Mouse (Mus musculus) liver, embryonic 14.5 days (tissue): Measurements from ENCODE around the gene Ppp1r32. TPM values are rescaled to one million over a fixed set of nuclear protein-coding genes. Genes with fewer than 3 reads are reported as not detected.
A peak's percentile ranks its signal among the peaks of the same experiment; 100 is the strongest.

Experiments
- ATAC-seq: fragments of 200-750 bp; cut with Nextera tagmentation; 2 replicates; pipeline ENCODE4 v1.8.0; 2017; ENCODE audit warnings: moderate number of reproducible peaks, mild to moderate bottlenecking, moderate library complexity; ENCODE audit not compliant: insufficient read depth
- DNase-seq, 3 experiments: peaks; one replicate each; pipeline ENCODE4 v3.0.0-alpha.2; 2012 to 2013; ENCODE audit warnings: low read depth in 3 of 3, low spot score in 3 of 3
- H3K27ac ChIP-seq: fragments of 300-500 bp; sonication (generic); 2 replicates; pipeline ENCODE4 v1.5.1; 2014; ENCODE audit warnings: moderate library complexity, mild to moderate bottlenecking, control low read depth, inconsistent platforms
- H3K27me3 ChIP-seq: fragments of 300-500 bp; sonication (generic); 2 replicates; pipeline ENCODE4 v1.6.1; 2014; ENCODE audit warnings: mild to moderate bottlenecking, low read length, moderate library complexity; ENCODE audit not compliant: control insufficient read depth, insufficient read depth
- H3K36me3 ChIP-seq: fragments of 300-500 bp; sonication (generic); replicated peaks from 2 replicates; pipeline ENCODE4 v1.6.1; 2014; ENCODE audit warnings: low read depth; ENCODE audit not compliant: control insufficient read depth, insufficient read depth
- H3K4me1 ChIP-seq, 2 experiments: fragments of 200-500 bp in 1 of 2; fragments of 300-500 bp in 1 of 2; sonication (generic) in 1 of 2; replicated peaks; 2 replicates each; pipeline ENCODE4 v1.6.1; 2012 to 2014; ENCODE audit warnings: antibody characterized with exemption in 1 of 2, inconsistent platforms in 1 of 2, low read length in 1 of 2; ENCODE audit not compliant: control insufficient read depth in 2 of 2, insufficient read depth in 2 of 2
- H3K4me2 ChIP-seq: fragments of 300-500 bp; sonication (generic); 2 replicates; pipeline ENCODE4 v1.6.1; 2014; ENCODE audit warnings: low read depth, mild to moderate bottlenecking, control low read depth, moderate library complexity
- H3K4me3 ChIP-seq, 2 experiments: fragments of 200-500 bp in 1 of 2; fragments of 300-500 bp in 1 of 2; sonication (generic) in 1 of 2; 2 replicates each; pipeline ENCODE4 v1.5.1; 2012 to 2014; ENCODE audit warnings: low read depth in 2 of 2, low read length in 2 of 2, mild to moderate bottlenecking in 2 of 2, control low read depth in 1 of 2, inconsistent platforms in 1 of 2, moderate library complexity in 1 of 2; ENCODE audit not compliant: insufficient read depth in 1 of 2
- H3K9ac ChIP-seq: fragments of 300-500 bp; sonication (generic); replicated peaks from 2 replicates; pipeline ENCODE4 v1.6.1; 2014; ENCODE audit warnings: mild to moderate bottlenecking, control low read depth, moderate library complexity
- H3K9me3 ChIP-seq: fragments of 300-500 bp; sonication (generic); 2 replicates; pipeline ENCODE4 v1.6.1; 2016; ENCODE audit warnings: low read length, mixed read lengths; ENCODE audit not compliant: control insufficient read depth
- CTCF ChIP-seq: IDR thresholded peaks from 2 replicates; pipeline ENCODE4 v1.5.1; 2016; ENCODE audit warnings: antibody characterized with exemption, low read depth, control low read depth
- EP300 ChIP-seq: IDR thresholded peaks from 2 replicates; pipeline ENCODE4 v1.6.1; 2016; ENCODE audit warnings: antibody characterized with exemption, low read depth
- WGBS: fragments of 180-500 bp; shearing (Covaris S2); extraction: QIAGEN DNeasy Blood & Tissue Kit; methylation state at CpG from one replicate; pipeline ENCODE4 v1.1.7; 2014; ENCODE audit not compliant: insufficient replicate concordance; 5-methylcytosine and 5-hydroxymethylcytosine counted together
- polyA plus RNA-seq, 2 experiments: library from polyadenylated mRNA; depleted of rRNA in 1 of 2; stranded (reverse) in 1 of 2; unstranded in 1 of 2; fragments of >200 nt; fragmentation: Nextera tagmentation in 1 of 2; extraction: Ambion mirVana in 1 of 2; gene quantifications; 2 replicates each; pipeline versions ENCODE4 v1.2.1 to v1.2.3; 2012 to 2014

Gene Ppp1r32
- 0.17 and 0.26 TPM in 2 replicates for polyA plus RNA-seq (2012; rRNA removed)
- 0.19 TPM in 1 of 2 replicates, not detected in the other for polyA plus RNA-seq (2014; fragmentation: Nextera tagmentation; extraction: Ambion mirVana)

DNA sequence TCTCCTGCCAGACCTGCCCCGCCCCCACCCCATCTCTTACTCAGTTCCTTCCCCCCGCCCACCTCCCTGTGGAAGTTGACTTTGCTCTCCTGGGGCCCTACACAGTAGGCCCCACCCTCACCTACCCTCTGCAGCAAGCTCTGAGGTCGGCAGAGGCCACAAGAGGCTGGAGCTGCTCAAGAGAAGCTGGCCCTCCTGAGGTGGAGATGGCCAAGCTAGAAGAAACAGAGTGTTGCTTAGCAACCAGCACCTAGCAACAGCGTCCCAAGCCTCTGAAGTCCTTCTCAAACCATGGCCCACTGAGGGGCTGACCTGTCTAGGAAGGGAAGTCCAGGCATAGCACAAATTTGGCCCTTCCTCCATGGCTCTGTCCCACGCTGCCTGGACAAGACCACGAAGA, at the start of gene Ppp1r32:
Gene Ppp1r32 (minus strand): TSS at position 226 of the 400 bp plus-strand sequence.
- TF ChIP-seq EP300 (no peak), CTCF (no peak)
- no peak within 1 kb of the TSS for H3K9ac ChIP-seq
- no peak within 1 kb of the TSS for H3K27ac ChIP-seq
- H3K36me3 ChIP-seq, result no peaks in the 10 kb centered on the region
- DNase-seq, result no peak
- no peaks in the 10 kb centered on the region for H3K27me3 ChIP-seq
- H3K4me2 ChIP-seq, result no peak within 1 kb of the TSS
- H3K4me1 ChIP-seq, result no peaks in the 10 kb centered on the region
- no peaks in the 10 kb centered on the region for H3K9me3 ChIP-seq
- 34% methylated on average over 6 of the region's 6 CpGs for WGBS
- no peak for ATAC-seq
- H3K4me3 ChIP-seq, result no peak within 1 kb of the TSS

DNA sequence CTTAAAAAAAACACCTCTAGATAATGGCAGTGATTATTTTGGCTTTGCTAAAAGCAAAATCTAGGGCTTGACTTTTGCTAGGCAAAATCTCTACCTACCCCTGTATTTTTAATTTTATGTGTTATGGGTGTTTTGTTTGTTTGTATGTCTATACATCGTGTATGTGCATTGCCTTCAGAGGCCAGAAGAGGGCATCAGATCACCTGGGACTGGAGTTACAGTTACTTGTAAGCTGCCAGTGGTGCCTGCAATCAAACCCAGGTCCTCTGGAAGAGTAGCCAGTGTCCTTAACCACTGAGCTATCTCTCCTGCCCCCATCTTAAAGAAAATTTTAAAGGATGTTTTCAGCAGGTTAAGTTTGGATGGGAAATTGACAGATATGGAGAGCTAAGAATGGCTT, 47.4 kb upstream of the Ppp1r32 start:
- no peak overlapping the region for H3K9ac ChIP-seq

DNA sequence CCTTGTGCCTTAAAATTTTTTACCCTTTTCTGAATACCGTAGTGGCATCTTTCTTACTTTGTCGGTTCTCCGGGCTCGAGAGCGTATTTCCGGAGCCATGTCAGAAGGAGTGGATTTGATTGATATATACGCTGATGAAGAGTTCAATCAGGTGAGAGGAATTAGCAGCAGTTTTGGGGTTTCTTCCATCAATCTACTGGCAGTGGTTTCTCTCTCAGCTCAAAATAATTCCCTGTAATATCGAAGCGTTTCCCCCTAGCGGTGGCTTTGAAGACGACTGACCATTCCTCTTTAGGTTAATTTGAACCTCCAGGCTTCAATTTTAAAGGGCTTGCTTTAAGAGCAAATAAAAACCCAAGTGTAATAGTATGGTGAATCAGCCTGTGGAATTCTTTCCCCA, 43.2 kb upstream of the Ppp1r32 start, which contains the start of gene Sdhaf2:
Gene Sdhaf2 (minus strand): TSS at position 233 of the 400 bp plus-strand sequence.
- Histone ChIP-seq H3K27me3 (no peaks in the 10 kb centered on the region), H3K4me3 (peak within 1 kb of the TSS; percentile 96 to 98), H3K9me3 (no peaks in the 10 kb centered on the region), H3K4me2 (peak within 1 kb of the TSS; percentile 87), H3K27ac (peak within 1 kb of the TSS; percentile 93), H3K4me1 (peaks cover 27 to 29% of the 10 kb centered on the region in 2 experiments), H3K36me3 (peaks cover 22% of the 10 kb centered on the region), H3K9ac (peak within 1 kb of the TSS; percentile 99)
- TF ChIP-seq EP300 (0 out of 2 replicates have a peak, but pooled peaks have one; percentile 4), CTCF (peak; percentile 51)
- DNase-seq (peak; percentile 42 to 57 (median 50)), ATAC-seq (no peak)
- under 1% methylated on average over 11 of the region's 11 CpGs for WGBS

More for the DNA sequence above, 47.4 kb upstream of the Ppp1r32 start:
- Histone ChIP-seq H3K36me3 (peaks cover 56% of the 10 kb centered on the region), H3K4me3 (no peak overlapping the region), H3K27ac (no peak overlapping the region), H3K4me2 (no peak overlapping the region), H3K9me3 (no peaks in the 10 kb centered on the region), H3K27me3 (no peaks in the 10 kb centered on the region), H3K4me1 (peaks cover 8 to 10% of the 10 kb centered on the region in 2 experiments)
- no peak for ATAC-seq
- TF ChIP-seq EP300, result no peak
- peak; percentile 48 for TF ChIP-seq CTCF
- WGBS, result 93% methylated on average over 1 of the region's 1 CpGs
- DNase-seq, result no peak

DNA sequence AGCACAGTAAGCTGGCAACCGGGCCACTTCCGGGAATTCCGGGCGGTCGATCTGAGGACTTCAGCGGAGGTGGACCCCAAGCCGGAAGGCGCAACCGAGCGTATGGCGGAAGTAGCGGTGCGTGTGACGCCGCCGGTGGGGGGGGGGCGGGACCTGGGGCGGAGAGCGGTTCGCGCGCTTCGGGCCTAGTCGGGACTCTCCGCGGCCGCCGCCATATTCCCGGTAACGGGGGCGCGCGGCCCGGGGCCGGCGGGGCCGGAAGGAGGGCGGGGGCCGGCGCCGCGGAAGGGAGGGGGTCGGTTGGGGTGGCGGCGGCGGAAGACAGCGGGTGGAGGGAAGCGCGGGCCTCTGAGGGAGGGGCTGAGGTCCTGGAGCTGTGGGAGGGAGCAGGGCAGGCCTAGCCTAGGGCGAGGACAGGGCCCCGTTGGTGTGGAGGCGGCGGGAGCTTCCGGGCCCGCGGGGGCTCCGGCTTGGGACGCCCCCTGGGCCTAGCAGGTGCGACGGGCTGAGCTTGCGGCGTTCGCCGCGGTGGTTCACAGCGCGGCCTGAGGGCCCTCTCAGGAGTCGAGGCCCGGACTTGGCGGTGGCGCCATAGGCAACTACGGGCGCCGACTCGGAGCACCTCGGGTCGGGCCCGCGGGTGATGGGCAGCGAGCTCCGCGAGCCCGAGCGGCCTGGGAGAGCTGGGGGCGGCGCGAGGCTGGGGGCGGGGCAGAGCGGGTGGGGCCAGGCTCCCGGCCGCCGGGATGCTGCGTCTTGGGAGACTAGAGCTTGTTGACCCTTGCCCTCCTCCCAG, 42.6 kb upstream of the Ppp1r32 start, which contains the start of gene Cpsf7:
Gene Cpsf7 (plus strand): TSS at position 161 of the 796 bp plus-strand sequence.
- peak within 1 kb of the TSS; percentile 93 for H3K27ac ChIP-seq
- no peaks in the 10 kb centered on the region for H3K9me3 ChIP-seq
- peak within 1 kb of the TSS; percentile 99 for H3K9ac ChIP-seq
- ATAC-seq, result peak; percentile 91
- no peak for TF ChIP-seq CTCF
- no peak for TF ChIP-seq EP300
- peaks cover 28 to 29% of the 10 kb centered on the region in 2 experiments for H3K4me1 ChIP-seq
- H3K27me3 ChIP-seq, result no peaks in the 10 kb centered on the region
- H3K4me2 ChIP-seq, result peak within 1 kb of the TSS; percentile 87
- under 1% methylated on average over 86 of the region's 93 CpGs for WGBS
- peaks cover 16% of the 10 kb centered on the region for H3K36me3 ChIP-seq
- H3K4me3 ChIP-seq, result peak within 1 kb of the TSS; percentile 96 to 98
- peak; percentile 85 to 87 (median 87) for DNase-seq

DNA sequence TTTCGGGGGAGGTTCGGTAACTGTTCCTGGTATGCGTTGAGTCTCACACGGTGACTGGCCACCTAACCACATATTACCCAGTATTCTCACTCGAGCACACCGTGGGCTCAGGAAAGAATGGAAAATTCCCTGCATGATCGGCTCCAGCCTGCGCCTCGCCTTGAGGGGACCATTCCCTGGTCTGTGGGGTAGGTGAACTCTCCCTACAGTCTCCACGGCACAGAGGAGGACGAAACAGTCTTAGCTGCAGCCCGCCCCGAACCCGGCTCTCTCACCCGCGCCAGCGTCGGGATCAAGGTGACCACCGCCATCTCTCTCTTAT, 42.0 kb upstream of the Ppp1r32 start:
- peak overlapping the region; percentile 96 to 98 for H3K4me3 ChIP-seq
- peaks cover 28 to 29% of the 10 kb centered on the region in 2 experiments for H3K4me1 ChIP-seq
- peak overlapping the region; percentile 99 for H3K9ac ChIP-seq
- ATAC-seq (no peak), DNase-seq (peak in 1 of 3 experiments; percentile 26)
- WGBS, result under 1% methylated on average over 19 of the region's 19 CpGs
- peak overlapping the region; percentile 87 for H3K4me2 ChIP-seq
- H3K27me3 ChIP-seq, result no peaks in the 10 kb centered on the region
- peaks cover 12% of the 10 kb centered on the region for H3K36me3 ChIP-seq
- TF ChIP-seq CTCF, result no peak
- TF ChIP-seq EP300, result no peak
- H3K9me3 ChIP-seq, result no peaks in the 10 kb centered on the region
- H3K27ac ChIP-seq, result peak overlapping the region; percentile 93
